Mouse (Mus musculus) liver, embryonic 14.5 days (tissue): ENCODE results near the gene Pigv. TPM values are rescaled to one million over a fixed set of nuclear protein-coding genes. Genes with fewer than 3 reads are reported as not detected.

Source experiments
- ATAC-seq: fragments of 200-750 bp; cut with Nextera tagmentation; 2 replicates; pipeline ENCODE4 v1.8.0; 2017; ENCODE audit warnings: moderate number of reproducible peaks, mild to moderate bottlenecking, moderate library complexity; ENCODE audit not compliant: insufficient read depth
- DNase-seq, 3 experiments: peaks; one replicate each; pipeline ENCODE4 v3.0.0-alpha.2; 2012 to 2013; ENCODE audit warnings: low read depth in 3 of 3, low spot score in 3 of 3
- H3K27ac ChIP-seq: fragments of 300-500 bp; sonication (generic); 2 replicates; pipeline ENCODE4 v1.5.1; 2014; ENCODE audit warnings: moderate library complexity, mild to moderate bottlenecking, control low read depth, inconsistent platforms
- H3K27me3 ChIP-seq: fragments of 300-500 bp; sonication (generic); 2 replicates; pipeline ENCODE4 v1.6.1; 2014; ENCODE audit warnings: mild to moderate bottlenecking, low read length, moderate library complexity; ENCODE audit not compliant: control insufficient read depth, insufficient read depth
- H3K36me3 ChIP-seq: fragments of 300-500 bp; sonication (generic); replicated peaks from 2 replicates; pipeline ENCODE4 v1.6.1; 2014; ENCODE audit warnings: low read depth; ENCODE audit not compliant: control insufficient read depth, insufficient read depth
- H3K4me1 ChIP-seq, 2 experiments: fragments of 200-500 bp in 1 of 2; fragments of 300-500 bp in 1 of 2; sonication (generic) in 1 of 2; replicated peaks; 2 replicates each; pipeline ENCODE4 v1.6.1; 2012 to 2014; ENCODE audit warnings: antibody characterized with exemption in 1 of 2, inconsistent platforms in 1 of 2, low read length in 1 of 2; ENCODE audit not compliant: control insufficient read depth in 2 of 2, insufficient read depth in 2 of 2
- H3K4me2 ChIP-seq: fragments of 300-500 bp; sonication (generic); 2 replicates; pipeline ENCODE4 v1.6.1; 2014; ENCODE audit warnings: low read depth, mild to moderate bottlenecking, control low read depth, moderate library complexity
- H3K4me3 ChIP-seq, 2 experiments: fragments of 200-500 bp in 1 of 2; fragments of 300-500 bp in 1 of 2; sonication (generic) in 1 of 2; 2 replicates each; pipeline ENCODE4 v1.5.1; 2012 to 2014; ENCODE audit warnings: low read depth in 2 of 2, low read length in 2 of 2, mild to moderate bottlenecking in 2 of 2, control low read depth in 1 of 2, inconsistent platforms in 1 of 2, moderate library complexity in 1 of 2; ENCODE audit not compliant: insufficient read depth in 1 of 2
- H3K9ac ChIP-seq: fragments of 300-500 bp; sonication (generic); replicated peaks from 2 replicates; pipeline ENCODE4 v1.6.1; 2014; ENCODE audit warnings: mild to moderate bottlenecking, control low read depth, moderate library complexity
- H3K9me3 ChIP-seq: fragments of 300-500 bp; sonication (generic); 2 replicates; pipeline ENCODE4 v1.6.1; 2016; ENCODE audit warnings: low read length, mixed read lengths; ENCODE audit not compliant: control insufficient read depth
- CTCF ChIP-seq: IDR thresholded peaks from 2 replicates; pipeline ENCODE4 v1.5.1; 2016; ENCODE audit warnings: antibody characterized with exemption, low read depth, control low read depth
- EP300 ChIP-seq: IDR thresholded peaks from 2 replicates; pipeline ENCODE4 v1.6.1; 2016; ENCODE audit warnings: antibody characterized with exemption, low read depth
- WGBS: fragments of 180-500 bp; shearing (Covaris S2); extraction: QIAGEN DNeasy Blood & Tissue Kit; methylation state at CpG from one replicate; pipeline ENCODE4 v1.1.7; 2014; ENCODE audit not compliant: insufficient replicate concordance; 5-methylcytosine and 5-hydroxymethylcytosine counted together
- polyA plus RNA-seq, 2 experiments: library from polyadenylated mRNA; depleted of rRNA in 1 of 2; stranded (reverse) in 1 of 2; unstranded in 1 of 2; fragments of >200 nt; fragmentation: Nextera tagmentation in 1 of 2; extraction: Ambion mirVana in 1 of 2; gene quantifications; 2 replicates each; pipeline versions ENCODE4 v1.2.1 to v1.2.3; 2012 to 2014

The Pigv gene
- polyA plus RNA-seq, 2 experiments = 3.1 to 3.3 TPM

- Histone ChIP-seq H3K36me3 (no peaks in the 10 kb centered on the region), H3K27ac (no peak overlapping the region), H3K9ac (no peak overlapping the region), H3K4me1 (peaks cover 12 to 20% of the 10 kb centered on the region in 2 experiments), H3K27me3 (no peaks in the 10 kb centered on the region), H3K9me3 (no peaks in the 10 kb centered on the region), H3K4me3 (no peak overlapping the region), H3K4me2 (no peak overlapping the region)
- no peak for ATAC-seq
- TF ChIP-seq CTCF (no peak), EP300 (no peak)
- DNase-seq = no peak
- 66% methylated on average over 8 of the region's 8 CpGs for WGBS
These were observed 51.8 kb downstream of the Pigv start for GRCm38 (mm10) chr4:133620668-133621067.

DNA sequence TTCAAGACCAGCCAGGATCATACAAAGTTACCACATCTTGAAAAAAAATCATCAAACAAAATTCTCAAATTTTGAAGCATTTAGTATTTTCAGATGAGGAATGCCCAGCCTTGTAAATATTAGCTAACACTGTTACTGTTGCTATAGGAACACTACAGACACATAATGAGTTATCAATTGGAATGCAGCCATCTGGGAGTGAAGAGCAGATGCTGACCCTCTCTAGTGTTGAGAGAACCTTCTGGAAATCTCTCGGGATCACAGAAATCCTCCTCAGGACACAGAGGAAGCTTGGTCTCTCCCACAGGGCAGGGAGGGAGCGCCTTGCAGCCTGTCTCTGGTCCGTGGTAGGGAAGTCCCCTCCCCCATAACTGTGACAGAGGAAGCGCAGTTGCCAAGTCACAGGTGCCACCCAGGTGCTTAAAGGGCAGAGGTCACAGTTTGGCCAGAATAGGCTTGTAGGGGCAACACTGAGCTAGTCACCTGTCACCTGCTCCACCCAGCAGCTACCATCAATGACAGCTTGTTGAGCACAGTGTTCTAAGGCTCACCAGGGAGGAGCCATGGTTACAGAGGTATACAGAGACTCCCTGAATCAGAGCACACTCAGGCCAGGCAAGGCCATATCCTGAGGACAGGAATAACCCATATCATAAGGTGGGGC lies 52.8 kb downstream of the Pigv start:
- TF ChIP-seq CTCF = no peak
- no peak for TF ChIP-seq EP300
- Histone ChIP-seq H3K36me3 (no peaks in the 10 kb centered on the region), H3K4me2 (no peak overlapping the region), H3K27ac (no peak overlapping the region), H3K27me3 (no peaks in the 10 kb centered on the region), H3K9ac (no peak overlapping the region), H3K9me3 (no peaks in the 10 kb centered on the region), H3K4me3 (no peak overlapping the region), H3K4me1 (peaks cover 3 to 9% of the 10 kb centered on the region in 2 experiments)
- DNase-seq (no peak), ATAC-seq (no peak)
- WGBS = 58% methylated on average over 4 of the region's 4 CpGs

- H3K9ac ChIP-seq = no peak overlapping the region
- DNase-seq (no peak), ATAC-seq (no peak)
- no peak overlapping the region for H3K4me2 ChIP-seq
- no peaks in the 10 kb centered on the region for H3K36me3 ChIP-seq
- no peak for TF ChIP-seq EP300
- no peak for TF ChIP-seq CTCF
- peaks cover 0 to 6% of the 10 kb centered on the region in 2 experiments; a peak in 2 of 4 replicates for H3K4me1 ChIP-seq
- H3K4me3 ChIP-seq = no peak overlapping the region
- WGBS = 87% methylated on average over 11 of the region's 11 CpGs
- H3K27ac ChIP-seq = no peak overlapping the region
- no peaks in the 10 kb centered on the region for H3K9me3 ChIP-seq
- no peaks in the 10 kb centered on the region for H3K27me3 ChIP-seq
These were observed 54.5 kb downstream of the Pigv start for GRCm38 (mm10) chr4:133617936-133618335.

DNA sequence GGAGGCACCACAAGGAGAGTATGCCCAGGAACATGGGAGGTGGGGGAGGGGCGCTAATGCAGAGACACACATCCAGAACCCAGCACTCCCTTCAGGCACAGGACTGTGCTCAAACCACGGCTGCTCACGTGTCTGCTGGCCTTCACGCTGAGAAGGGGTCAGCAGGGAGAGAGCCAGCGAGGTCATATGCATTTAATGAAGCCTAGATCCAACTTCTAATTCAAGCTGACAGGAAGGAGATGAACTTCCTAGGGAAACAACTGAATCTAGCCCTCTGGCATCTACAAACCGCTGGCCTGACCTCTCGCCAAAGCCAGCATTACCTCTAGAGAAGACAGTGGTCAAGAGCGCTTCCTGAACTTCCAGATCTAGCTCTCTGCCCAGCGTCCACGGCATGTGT lies 57.0 kb downstream of the Pigv start:
- Histone ChIP-seq H3K9ac (no peak overlapping the region), H3K4me2 (no peak overlapping the region), H3K27ac (no peak overlapping the region), H3K4me3 (no peak overlapping the region), H3K9me3 (no peaks in the 10 kb centered on the region), H3K4me1 (peaks cover 2 to 10% of the 10 kb centered on the region in 2 experiments; a peak in 3 of 4 replicates), H3K27me3 (no peaks in the 10 kb centered on the region), H3K36me3 (peaks cover 3% of the 10 kb centered on the region)
- DNase-seq = no peak
- 59% methylated on average over 10 of the region's 10 CpGs for WGBS
- no peak for ATAC-seq
- TF ChIP-seq CTCF = no peak
- TF ChIP-seq EP300 = no peak

- Histone ChIP-seq H3K4me2 (no peak overlapping the region), H3K36me3 (peaks cover 3% of the 10 kb centered on the region), H3K27ac (no peak overlapping the region), H3K9me3 (no peaks in the 10 kb centered on the region), H3K4me1 (peaks cover 3 to 4% of the 10 kb centered on the region in 2 experiments; a peak in 2 of 4 replicates), H3K4me3 (no peak overlapping the region), H3K27me3 (no peaks in the 10 kb centered on the region), H3K9ac (no peak overlapping the region)
- 82% methylated on average over 8 of the region's 8 CpGs for WGBS
- DNase-seq = no peak
- TF ChIP-seq CTCF (no peak), EP300 (no peak)
- peak; percentile 24; the same call in 1 of the 2 replicates for ATAC-seq
These were observed 58.1 kb downstream of the Pigv start for GRCm38 (mm10) chr4:133614274-133614761.
